Mouse (Mus musculus): ENCODE measurements around the gene Psma6.

DNA sequence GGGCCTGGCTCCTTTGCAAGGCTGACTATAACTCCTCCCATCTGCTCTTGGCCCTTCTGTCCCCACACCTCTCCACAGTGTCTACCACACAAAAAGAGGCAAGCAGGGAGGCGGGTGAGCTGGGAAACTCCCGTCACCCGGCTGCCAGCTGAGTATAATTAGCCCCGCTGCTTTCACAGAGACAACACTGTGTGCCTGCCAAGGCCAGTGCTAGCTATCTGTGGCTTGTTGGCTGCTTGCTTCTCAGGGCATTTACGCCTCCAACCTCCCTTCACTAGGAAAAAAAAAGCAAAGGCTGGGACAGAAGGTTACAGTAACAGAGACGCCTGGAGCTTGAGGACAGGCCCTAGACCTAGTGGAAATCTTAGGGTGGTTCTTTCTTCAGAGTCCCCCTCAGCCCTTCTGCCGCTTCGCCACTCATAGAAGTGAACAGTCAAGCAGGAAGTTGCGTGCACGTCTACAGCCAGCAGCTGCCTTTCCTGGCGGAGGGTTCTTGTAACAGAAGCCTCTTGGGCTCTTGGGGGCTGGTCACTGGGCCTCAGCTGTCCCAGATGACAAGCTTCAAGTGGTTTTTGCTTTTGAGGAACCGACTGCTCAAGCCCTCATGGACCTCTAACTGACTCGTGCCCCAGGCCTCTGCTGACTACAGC, 62.8 kb downstream of the Psma6 start:
- TF ChIP-seq CTCF (IDR thresholded peaks at IDR 0.05; ENCODE audit: borderline replicate concordance, insufficient read depth, low read depth, low read length) (no peak), POLR2A (IDR thresholded peaks at IDR 0.05; ENCODE audit: borderline replicate concordance, insufficient read depth, low read length) (peak; percentile 20; the same call in 1 of the 2 replicates)
